Mouse (Mus musculus) brain, embryonic 14.5 days (tissue): ENCODE measurements around the gene Exosc5.

Source experiments
- CTCF ChIP-seq: fragments of 200-500 bp; IDR thresholded peaks from 2 replicates; pipeline ENCODE4 v1.5.1; 2012; ENCODE audit warnings: inconsistent platforms, mild to moderate bottlenecking, moderate library complexity, borderline replicate concordance; ENCODE audit not compliant: insufficient read depth, insufficient read length; ENCODE audit errors: extremely low read depth
- POLR2A ChIP-seq: fragments of 200-500 bp; IDR thresholded peaks from 2 replicates; pipeline ENCODE4 v1.6.1; 2012; ENCODE audit warnings: mild to moderate bottlenecking, inconsistent platforms, borderline replicate concordance; ENCODE audit not compliant: poor library complexity, insufficient read depth, insufficient read length, severe bottlenecking; ENCODE audit errors: extremely low read depth

GRCm38 (mm10) chr7:25669158-25669557 lies 10.2 kb downstream of the Exosc5 start:
- TF ChIP-seq CTCF (no peak), POLR2A (no peak)
